Mouse (Mus musculus): ENCODE results near the gene Olfr362. TPM values are rescaled to one million over a fixed set of nuclear protein-coding genes. Genes with fewer than 3 reads are reported as not detected.
"Not testable (repeated sequence)": the region's sequence is repeated elsewhere in the genome, so short reads cannot be mapped to it uniquely, and the experiment has no call there.

Olfr362 gene
- not detected in 2 replicates for polyA plus RNA-seq (2016; fragmentation: Nextera tagmentation; extraction: Ambion mirVana)

DNA sequence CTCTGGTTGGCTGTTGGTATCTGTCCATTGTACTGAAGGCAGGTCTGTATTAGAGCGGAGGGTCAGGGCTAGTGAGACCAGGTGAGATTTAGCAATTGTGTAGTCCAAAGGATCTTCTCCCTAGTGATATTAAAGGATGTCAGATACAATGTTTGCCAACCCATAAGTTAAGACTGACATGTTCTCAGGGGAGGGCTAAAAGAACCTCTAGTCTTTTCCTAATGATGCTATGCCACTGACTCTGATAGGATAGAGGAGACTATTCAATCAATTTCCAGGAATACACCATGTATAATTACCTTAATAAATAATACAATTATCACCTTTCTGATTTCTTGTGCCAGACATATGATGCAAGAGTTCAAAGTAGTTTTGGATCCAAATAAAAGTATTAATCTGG lies at the start of gene Olfr362:
TSS of gene Olfr362 (minus strand) at position 101 of the 400 bp plus-strand sequence.
- peaks cover 13% of the 10 kb centered on the region; the same call in 1 of the 2 replicates for H3K9me3 ChIP-seq
- no peaks in the 10 kb centered on the region for H3K36me3 ChIP-seq
- no peaks in the 10 kb centered on the region for H3K27me3 ChIP-seq
- no peaks in the 10 kb centered on the region for H3K4me1 ChIP-seq
- no peak within 1 kb of the TSS for H3K9ac ChIP-seq
- no peak for ATAC-seq (ENCODE audit: insufficient number of reproducible peaks, insufficient read depth, low FRiP score, low TSS enrichment)
- no peak within 1 kb of the TSS for H3K4me3 ChIP-seq
- 85% methylated on average over 1 of the region's 1 CpGs for WGBS
- no peak within 1 kb of the TSS for H3K4me2 ChIP-seq (replicated peaks)
- no peak within 1 kb of the TSS for H3K27ac ChIP-seq

DNA sequence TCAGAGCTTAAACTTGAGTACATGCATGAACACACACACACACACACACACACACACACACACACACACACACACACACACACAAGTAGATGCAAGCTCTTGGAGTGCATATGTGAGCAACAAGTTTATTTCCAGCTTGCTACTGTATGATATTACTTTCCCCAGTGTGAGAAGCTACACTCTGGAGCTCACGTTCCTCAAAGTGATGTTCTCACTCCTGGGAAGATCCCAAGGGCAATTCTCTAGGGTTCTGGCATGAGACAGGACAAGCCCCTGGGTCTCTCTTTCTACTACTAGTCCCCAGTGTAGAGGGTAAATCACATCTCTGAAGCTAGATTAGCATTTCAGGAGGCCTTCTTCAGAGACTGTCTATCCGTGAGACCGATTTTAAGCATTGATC lies 21.3 kb upstream of the Olfr362 start, which contains the start of gene Olfr364-ps1:
TSS of gene Olfr364-ps1 (plus strand) at position 301 of the 400 bp plus-strand sequence.
- peaks cover 5% of the 10 kb centered on the region; the same call in 1 of the 2 replicates for H3K9me3 ChIP-seq
- WGBS, result 84% methylated on average over 3 of the region's 3 CpGs
- no peak for ATAC-seq (ENCODE audit: insufficient number of reproducible peaks, insufficient read depth, low FRiP score, low TSS enrichment)
- H3K27me3 ChIP-seq, result no peaks in the 10 kb centered on the region
- H3K4me1 ChIP-seq, result no peaks in the 10 kb centered on the region
- no peaks in the 10 kb centered on the region for H3K36me3 ChIP-seq
- no peak within 1 kb of the TSS for H3K4me2 ChIP-seq (replicated peaks)
- H3K27ac ChIP-seq, result no peak within 1 kb of the TSS
- H3K9ac ChIP-seq, result no peak within 1 kb of the TSS
- no peak within 1 kb of the TSS for H3K4me3 ChIP-seq

DNA sequence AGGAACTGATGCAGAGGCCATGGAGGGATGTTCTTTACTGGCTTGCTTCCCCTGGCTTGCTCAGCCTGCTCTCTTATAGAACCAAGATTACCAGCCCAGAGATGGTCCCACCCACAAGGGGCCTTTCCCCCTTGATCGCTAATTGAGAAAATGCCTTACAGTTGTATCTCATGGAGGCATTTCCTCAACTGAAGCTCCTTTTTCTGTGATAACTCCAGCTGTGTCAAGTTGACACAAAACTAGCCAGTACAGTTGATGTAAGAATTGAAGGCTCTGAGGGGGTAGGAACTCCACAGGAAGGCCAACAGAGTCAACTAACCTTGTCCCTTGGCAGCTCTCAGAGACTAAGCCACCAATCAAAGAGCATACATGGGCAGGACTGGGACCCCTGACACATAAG lies 28.5 kb downstream of the Olfr362 start, which contains the start of gene Olfr361:
TSS of gene Olfr361 (minus strand) at position 101 of the 400 bp plus-strand sequence.
- H3K27me3 ChIP-seq; H3K4me2 ChIP-seq (replicated peaks); H3K27ac ChIP-seq; H3K9ac ChIP-seq; H3K4me1 ChIP-seq; H3K9me3 ChIP-seq; H3K36me3 ChIP-seq; ATAC-seq (ENCODE audit: insufficient number of reproducible peaks, insufficient read depth, low FRiP score, low TSS enrichment); H3K4me3 ChIP-seq: not testable (repeated sequence)
- WGBS, result 53% methylated on average over 1 of the region's 1 CpGs

DNA sequence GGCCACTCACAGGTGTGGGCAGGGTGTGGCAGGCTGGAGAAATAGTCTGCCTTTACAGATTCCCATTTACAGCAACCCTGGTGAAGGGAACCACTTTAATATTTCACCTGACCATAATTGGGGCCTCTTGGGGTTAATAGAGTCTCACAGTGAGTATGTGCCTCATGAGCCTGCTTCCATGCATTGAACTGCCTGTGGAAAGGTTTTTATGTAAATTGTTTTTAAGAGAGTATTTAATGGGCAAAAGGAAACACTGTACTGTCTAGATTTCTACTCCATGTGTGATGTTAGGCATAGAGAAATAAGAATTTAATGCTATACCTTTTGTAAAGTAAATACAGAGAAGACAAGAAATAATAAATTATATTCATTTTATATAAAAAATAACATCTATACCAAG lies 52.3 kb downstream of the Olfr362 start, which contains the start of gene Olfr360:
TSS of gene Olfr360 (plus strand) at position 301 of the 400 bp plus-strand sequence.
- H3K27me3 ChIP-seq, result no peaks in the 10 kb centered on the region
- no peak within 1 kb of the TSS for H3K4me3 ChIP-seq
- peaks cover 7% of the 10 kb centered on the region for H3K9me3 ChIP-seq
- H3K4me2 ChIP-seq (replicated peaks), result no peak within 1 kb of the TSS
- no peak for ATAC-seq (ENCODE audit: insufficient number of reproducible peaks, insufficient read depth, low FRiP score, low TSS enrichment)
- no peak within 1 kb of the TSS for H3K27ac ChIP-seq
- H3K9ac ChIP-seq, result no peak within 1 kb of the TSS
- H3K4me1 ChIP-seq, result no peaks in the 10 kb centered on the region
- no peaks in the 10 kb centered on the region for H3K36me3 ChIP-seq

Other genes starting within 250 kb of the Olfr362 start
- not detected in 2 replicates for gene Olfr352, start 249.4 kb downstream of the Olfr362 start, polyA plus RNA-seq (2016; fragmentation: Nextera tagmentation; extraction: Ambion mirVana)
- not detected in 2 replicates for gene Olfr353, start 225.0 kb downstream of the Olfr362 start, polyA plus RNA-seq (2016; fragmentation: Nextera tagmentation; extraction: Ambion mirVana)
- gene Olfr354, start 212.2 kb downstream of the Olfr362 start, polyA plus RNA-seq (2016; fragmentation: Nextera tagmentation; extraction: Ambion mirVana), result not detected in 2 replicates
- not detected in 2 replicates for gene Olfr355, start 189.0 kb downstream of the Olfr362 start, polyA plus RNA-seq (2016; fragmentation: Nextera tagmentation; extraction: Ambion mirVana)
- gene Olfr356, start 180.8 kb downstream of the Olfr362 start, polyA plus RNA-seq (2016; fragmentation: Nextera tagmentation; extraction: Ambion mirVana), result not detected in 2 replicates
- gene Olfr357, start 124.1 kb downstream of the Olfr362 start, polyA plus RNA-seq (2016; fragmentation: Nextera tagmentation; extraction: Ambion mirVana), result not detected in 2 replicates
- gene Olfr358, start 108.6 kb downstream of the Olfr362 start, polyA plus RNA-seq (2016; fragmentation: Nextera tagmentation; extraction: Ambion mirVana), result not detected in 2 replicates
- not detected in 2 replicates for gene Olfr360, start 52.2 kb downstream of the Olfr362 start, polyA plus RNA-seq (2016; fragmentation: Nextera tagmentation; extraction: Ambion mirVana)
- gene Olfr361, start 28.6 kb downstream of the Olfr362 start, polyA plus RNA-seq (2016; fragmentation: Nextera tagmentation; extraction: Ambion mirVana), result not detected in 2 replicates
- not detected in 2 replicates for gene Olfr364-ps1, start 21.4 kb upstream of the Olfr362 start, polyA plus RNA-seq (2016; fragmentation: Nextera tagmentation; extraction: Ambion mirVana)
- gene Olfr365, start 70.3 kb upstream of the Olfr362 start, polyA plus RNA-seq (2016; fragmentation: Nextera tagmentation; extraction: Ambion mirVana), result not detected in 2 replicates
- gene Olfr366, start 93.7 kb upstream of the Olfr362 start, polyA plus RNA-seq (2016; fragmentation: Nextera tagmentation; extraction: Ambion mirVana), result not detected in 2 replicates
- gene Olfr368, start 208.6 kb upstream of the Olfr362 start, polyA plus RNA-seq (2016; fragmentation: Nextera tagmentation; extraction: Ambion mirVana), result not detected in 2 replicates
- 51.5 and 52.7 TPM in 2 replicates for gene Pdcl, start 241.4 kb upstream of the Olfr362 start, polyA plus RNA-seq (2016; fragmentation: Nextera tagmentation; extraction: Ambion mirVana)

All from embryonic facial prominence, embryonic 12.5 days (tissue).